Mouse (Mus musculus) embryonic stem cell, embryonic (primary cell): ENCODE data around the gene Hmg20b.

ENCODE experiments used
- CTCF ChIA-PET, 4 experiments: fragments of 300-600 bp in 2 of 4; fragments of 350-600 bp in 2 of 4; sonication (Branson Sonifier 250); formaldehyde crosslinking; loops; one replicate each; lab custom pipeline; 2022; ENCODE audit warnings: inconsistent platforms in 2 of 4; lab: Charles Lee
- POLR2A ChIA-PET, 4 experiments: fragments of 300-600 bp in 2 of 4; fragments of 350-600 bp in 2 of 4; sonication (Branson Sonifier 250); formaldehyde crosslinking; loops; one replicate each; lab custom pipeline; 2022; ENCODE audit warnings: antibody characterized with exemption in 4 of 4, inconsistent platforms in 1 of 4; lab: Charles Lee

Gene Hmg20b

GRCm38 (mm10) chr10:81354738-81355477 is 4.6 kb upstream of the Hmg20b start:
- CTCF ChIA-PET, result interaction anchor here (0.6 to 1.6 kb wide), 17 partner anchors 9 to 1213 kb away, joined by 3 to 10 read pairs (median 3); partner anchors contain the start of genes Pip5k1c (in 2 of the 4) and Gipc3 (in 1 of the 4)
- POLR2A ChIA-PET, result interaction anchor here (0.5 to 4.0 kb wide), 57 partner anchors 8 to 752 kb away, joined by 3 to 17 read pairs (median 4); partner anchors contain the start of genes 4930404N11Rik (in 4 of the 4), Apba3 (in 2 of the 4), Cactin (in 2 of the 4) and Dohh (in 2 of the 4)

DNA sequence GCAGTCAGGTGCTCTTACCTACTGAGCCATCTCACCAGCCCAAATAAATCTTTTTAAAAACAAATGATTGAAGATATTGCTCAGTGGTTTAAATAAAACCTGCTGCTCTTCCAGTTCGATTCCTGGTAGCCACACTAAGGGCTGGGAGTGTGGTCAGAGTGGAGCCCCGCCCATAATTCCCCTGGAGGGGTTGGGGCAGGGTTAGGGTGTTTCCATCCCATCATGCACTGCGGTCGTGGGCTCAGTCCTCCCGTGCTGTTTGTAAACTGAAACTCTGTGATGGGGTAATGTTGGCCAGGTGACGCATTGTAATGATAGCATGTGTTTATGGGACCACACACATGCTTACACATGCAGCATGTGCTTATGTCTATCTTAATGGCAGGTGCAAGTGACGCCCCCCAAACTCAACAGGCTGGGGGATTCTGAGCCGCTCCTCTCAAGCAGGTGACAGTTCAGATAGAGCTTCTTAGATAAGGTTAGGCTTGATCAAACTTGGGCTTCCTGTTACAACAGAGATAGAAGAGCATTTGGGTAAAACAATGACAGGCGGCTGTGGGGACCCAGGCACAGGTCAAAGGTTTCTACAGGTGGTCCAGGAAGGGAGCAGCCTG is 1.5 kb upstream of the Hmg20b start:
- ChIA-PET POLR2A (interaction anchor here in 3 of 4 experiments (0.6 to 4.0 kb wide), 16 partner anchors 10 to 954 kb away, joined by 3 to 17 read pairs (median 4); partner anchors contain the start of genes Cactin (in 2 of the 3), Pip5k1c (in 2 of the 3), 4930404N11Rik (in 1 of the 3) and Fzr1 (in 1 of the 3)), CTCF (interaction anchor here in 3 of 4 experiments (0.8 to 2.4 kb wide), 11 partner anchors 9 to 63 kb away, joined by 3 to 25 read pairs (median 6); partner anchors contain the start of genes Pip5k1c (in 2 of the 3), Cactin (in 1 of the 3), Gipc3 (in 1 of the 3) and Tjp3 (in 1 of the 3))

GRCm38 (mm10) chr10:81349961-81350350 is 324 bp downstream of the Hmg20b start:
- CTCF ChIA-PET, result interaction anchor here (0.5 to 2.4 kb wide), 44 partner anchors 10 to 388 kb away, joined by 3 to 29 read pairs (median 5); partner anchors contain the start of genes Pip5k1c (in 4 of the 4), Cactin (in 2 of the 4), Tjp3 (in 2 of the 4) and Fzr1 (in 1 of the 4)
- POLR2A ChIA-PET, result interaction anchor here in 3 of 4 experiments (0.5 to 1.7 kb wide), 27 partner anchors 9 to 479 kb away, joined by 3 to 15 read pairs (median 4); partner anchors contain the start of genes Cactin (in 2 of the 3), Fzr1 (in 2 of the 3), Pip5k1c (in 2 of the 3) and 4930404N11Rik (in 1 of the 3)

- CTCF ChIA-PET, result no interaction called here
- POLR2A ChIA-PET, result interaction anchor here in 1 of 4 experiments (1.3 kb wide), 1 partner anchor 177 kb away, joined by 3 read pairs; no protein-coding TSS in a partner anchor
Measured at GRCm38 (mm10) chr10:81349146-81349545, 1.1 kb downstream of the Hmg20b start.

GRCm38 (mm10) chr10:81346453-81347067 is 3.7 kb downstream of the Hmg20b start:
- CTCF ChIA-PET, result interaction anchor here (0.5 to 2.2 kb wide), 27 partner anchors 8 to 923 kb away, joined by 3 to 29 read pairs (median 4); partner anchors contain the start of genes Pip5k1c (in 2 of the 4), Abhd17a (in 1 of the 4), Cactin (in 1 of the 4) and Fzr1 (in 1 of the 4)
- POLR2A ChIA-PET, result interaction anchor here (0.5 to 2.5 kb wide), 58 partner anchors 8 to 795 kb away, joined by 3 to 15 read pairs (median 4); partner anchors contain the start of genes Cactin (in 3 of the 4), Fzr1 (in 3 of the 4), Pip5k1c (in 3 of the 4) and Dohh (in 1 of the 4)

DNA sequence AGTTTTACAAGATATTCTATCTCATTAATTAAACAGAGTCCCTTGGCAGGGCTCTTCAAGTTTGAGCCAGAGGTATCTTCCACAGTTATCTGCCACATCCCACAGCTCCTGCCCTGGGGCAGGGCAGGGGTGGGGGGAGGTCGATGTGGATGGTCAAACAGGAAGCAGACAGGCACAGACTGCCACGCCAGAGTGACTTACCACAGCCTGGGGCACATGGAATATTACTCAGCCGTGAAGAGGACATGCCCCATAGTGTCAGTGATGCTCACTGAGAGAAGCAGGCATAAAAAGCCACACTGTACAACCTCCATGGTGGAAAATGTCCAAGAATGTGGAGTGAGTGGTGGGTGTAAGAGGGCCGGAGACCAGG is 5.1 kb downstream of the Hmg20b start:
- CTCF ChIA-PET, result no interaction called here
- POLR2A ChIA-PET, result no interaction called here

DNA sequence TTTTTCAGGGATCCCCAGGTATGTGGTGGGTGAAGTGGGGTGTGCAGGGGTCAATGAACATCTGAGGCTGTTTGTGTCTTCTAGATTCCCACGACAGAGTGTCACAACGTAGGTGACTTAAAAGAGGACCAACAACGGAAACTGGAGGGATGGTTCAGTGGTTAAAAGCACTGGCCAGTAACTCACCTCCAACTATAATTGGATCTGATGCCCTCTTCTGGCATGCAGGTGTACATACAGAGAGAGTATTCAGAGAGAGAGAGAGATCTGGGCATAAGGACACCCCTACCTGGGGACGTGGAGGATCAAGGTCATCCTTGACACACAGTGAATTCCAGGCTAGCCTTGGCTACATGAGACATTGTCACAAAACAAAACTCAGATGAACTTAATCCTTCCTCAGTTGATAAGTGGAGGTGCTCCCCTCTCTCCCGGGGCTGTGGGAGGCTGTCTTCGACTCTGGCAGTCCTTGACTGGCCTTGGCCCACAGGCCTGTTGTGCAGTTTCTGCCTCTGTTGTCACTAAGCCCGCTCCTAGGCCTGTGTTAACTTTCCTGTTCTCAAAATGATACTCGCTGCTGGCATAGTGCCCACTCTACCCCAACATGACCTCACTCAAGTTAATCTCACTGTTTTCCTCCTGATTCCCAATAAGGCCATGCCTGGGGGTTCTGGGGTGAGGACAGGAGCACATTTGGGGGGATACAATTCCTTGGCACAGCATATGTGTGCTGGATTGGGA is 5.7 kb downstream of the Hmg20b start:
- POLR2A ChIA-PET, result no interaction called here
- CTCF ChIA-PET, result interaction anchor here in 1 of 4 experiments (7.4 kb wide), 1 partner anchor 54 kb away, joined by 155 read pairs; the partner anchor contains the start of genes Pip5k1c and Tjp3

- ChIA-PET CTCF (interaction anchor here (0.5 to 7.4 kb wide), 24 partner anchors 9 to 228 kb away, joined by 3 to 155 read pairs (median 4); partner anchors contain the start of genes Tjp3 (in 2 of the 4), Atcay (in 1 of the 4), Cactin (in 1 of the 4) and Pip5k1c (in 1 of the 4)), POLR2A (interaction anchor here (0.6 to 3.7 kb wide), 18 partner anchors 8 to 1175 kb away, joined by 3 to 21 read pairs (median 4); partner anchors contain the start of genes Pip5k1c (in 2 of the 4), 4930404N11Rik (in 1 of the 4), Cactin (in 1 of the 4) and Eef2 (in 1 of the 4))
Measured at GRCm38 (mm10) chr10:81342686-81343505, 7.4 kb downstream of the Hmg20b start, which contains the start of gene Gipc3. Gene Gipc3 (minus strand): TSS chr10:81343266.

DNA sequence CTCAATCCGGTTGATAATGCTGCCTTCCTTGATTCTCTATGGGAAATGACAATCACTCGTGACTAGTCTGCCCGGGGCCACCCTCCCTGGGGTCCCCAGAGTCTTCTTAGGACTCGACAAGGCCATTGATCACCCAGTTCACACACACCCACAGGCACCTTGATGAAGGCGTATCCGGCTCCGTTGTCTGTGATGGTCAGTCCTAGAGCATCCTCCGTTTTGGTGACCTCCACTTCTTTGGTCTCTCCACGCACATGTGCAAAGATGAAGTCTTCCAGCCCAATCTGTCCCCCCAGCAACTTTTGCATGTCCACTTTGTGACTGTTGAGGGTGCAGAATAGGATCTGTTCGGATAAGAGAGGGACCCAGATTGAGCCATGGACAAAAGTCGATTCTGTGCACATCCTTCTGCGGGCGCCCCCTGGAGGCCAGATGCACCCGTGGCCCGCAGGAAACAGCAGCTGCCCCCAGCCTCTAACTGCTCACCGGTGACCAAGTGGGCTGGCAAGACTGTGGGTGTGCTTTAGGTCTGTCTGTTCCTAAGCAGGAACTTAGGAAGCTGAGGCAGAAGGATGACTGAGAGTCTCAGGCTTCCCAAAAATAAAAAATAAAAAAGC is 8.8 kb downstream of the Hmg20b start:
- CTCF ChIA-PET, result interaction anchor here (0.5 to 7.4 kb wide), 52 partner anchors 10 to 1354 kb away, joined by 3 to 155 read pairs (median 4); partner anchors contain the start of genes Cactin (in 2 of the 4), Pip5k1c (in 2 of the 4), Tjp3 (in 2 of the 4) and Atcay (in 1 of the 4)
- POLR2A ChIA-PET, result interaction anchor here in 3 of 4 experiments (0.5 to 3.7 kb wide), 39 partner anchors 9 to 666 kb away, joined by 3 to 32 read pairs (median 5); partner anchors contain the start of genes Cactin (in 3 of the 3), Pip5k1c (in 3 of the 3), 4930404N11Rik (in 1 of the 3) and Aes (in 1 of the 3)

GRCm38 (mm10) chr10:81340551-81341332 is 9.5 kb downstream of the Hmg20b start:
- CTCF ChIA-PET, result interaction anchor here (0.5 to 7.4 kb wide), 50 partner anchors 9 to 264 kb away, joined by 3 to 155 read pairs (median 4); partner anchors contain the start of genes Cactin (in 2 of the 4), Hmg20b (in 2 of the 4), Pip5k1c (in 2 of the 4) and Atcay (in 1 of the 4)
- POLR2A ChIA-PET, result interaction anchor here in 3 of 4 experiments (0.5 to 3.7 kb wide), 42 partner anchors 10 to 665 kb away, joined by 3 to 32 read pairs (median 4); partner anchors contain the start of genes Cactin (in 3 of the 3), Hmg20b (in 2 of the 3), Pip5k1c (in 2 of the 3) and 4930404N11Rik (in 1 of the 3)

- POLR2A ChIA-PET, result interaction anchor here in 3 of 4 experiments (0.6 to 5.1 kb wide), 16 partner anchors 9 to 230 kb away, joined by 3 to 38 read pairs (median 4); partner anchors contain the start of genes Cactin (in 2 of the 3) and Pip5k1c (in 2 of the 3)
- CTCF ChIA-PET, result interaction anchor here (0.5 to 3.4 kb wide), 11 partner anchors 32 to 489 kb away, joined by 3 to 29 read pairs (median 5); partner anchors contain the start of genes Tjp3 (in 2 of the 4), Atcay (in 1 of the 4) and Pip5k1c (in 1 of the 4)
Measured at GRCm38 (mm10) chr10:81336558-81336957, 13.7 kb downstream of the Hmg20b start.

DNA sequence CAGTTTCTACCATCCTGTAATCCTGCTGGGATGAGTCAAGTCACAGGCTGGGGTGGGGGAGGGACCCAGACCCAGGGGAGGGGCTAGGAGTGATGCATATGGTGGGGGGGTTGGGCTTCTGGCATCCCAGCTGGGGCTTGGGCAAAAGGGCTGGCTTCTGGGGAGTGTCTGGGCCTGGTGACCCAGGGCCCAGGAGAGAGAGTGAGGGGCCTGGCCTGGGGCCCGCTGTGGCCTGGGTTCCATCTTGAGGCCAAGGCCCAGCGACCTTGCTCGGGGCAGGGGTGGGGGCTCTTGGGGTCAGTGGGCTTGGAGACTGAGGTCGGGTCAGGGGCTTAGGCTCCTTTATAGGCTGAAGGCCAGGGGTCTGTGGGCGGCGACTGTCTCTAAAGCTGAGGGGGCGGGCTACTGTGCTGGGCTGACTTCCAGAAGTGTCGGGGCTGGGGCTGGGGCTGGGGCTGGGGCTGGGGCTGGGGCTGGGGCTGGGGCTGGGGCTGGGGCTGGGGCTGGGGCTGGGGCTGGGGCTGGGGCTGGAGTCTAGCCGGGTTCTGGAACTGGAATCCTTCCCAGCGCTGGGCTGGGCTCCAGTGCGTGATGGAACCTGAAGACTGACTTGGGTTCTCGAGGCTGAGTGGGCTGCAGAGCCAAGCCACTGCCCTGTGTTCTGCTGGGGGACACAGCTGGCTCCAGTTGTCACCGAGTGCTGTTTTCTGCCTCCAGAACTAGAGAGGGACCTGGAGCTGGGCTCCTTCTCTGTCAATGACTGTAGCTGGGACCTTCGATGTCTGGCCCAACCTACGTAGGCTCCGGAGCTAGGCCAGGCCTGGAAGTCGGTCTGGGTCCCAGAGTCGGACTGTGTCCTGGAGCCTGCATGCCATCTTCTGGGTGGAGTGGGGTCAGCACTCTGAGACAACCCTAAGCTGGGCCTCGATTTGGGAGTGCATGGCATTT is 14.6 kb downstream of the Hmg20b start:
- CTCF ChIA-PET, result interaction anchor here (0.5 to 3.4 kb wide), 18 partner anchors 11 to 488 kb away, joined by 3 to 29 read pairs (median 4); partner anchors contain the start of genes Pip5k1c (in 2 of the 4), Tjp3 (in 2 of the 4), Atcay (in 1 of the 4) and Cactin (in 1 of the 4)
- POLR2A ChIA-PET, result interaction anchor here in 3 of 4 experiments (0.5 to 5.1 kb wide), 23 partner anchors 9 to 671 kb away, joined by 3 to 38 read pairs (median 4); partner anchors contain the start of genes Cactin (in 3 of the 3), Eef2 (in 1 of the 3), Pip5k1c (in 1 of the 3) and Tjp3 (in 1 of the 3)
